Mouse (Mus musculus) embryo, embryonic 11 days (tissue): ENCODE measurements around the gene Btbd10.

ENCODE experiments used
- DNase-seq: peaks from one replicate; pipeline ENCODE4 v3.0.0-alpha.2; 2015

The Btbd10 gene

GRCm38 (mm10) chr7:113368746-113369619 lies at the start of gene Btbd10:
TSS of gene Btbd10 (minus strand) at chr7:113369392.
- DNase-seq, result peak; percentile 99

GRCm38 (mm10) chr7:113416536-113416935 lies 47.3 kb upstream of the Btbd10 start:
- no peak for DNase-seq

- DNase-seq, result no peak
Observed at GRCm38 (mm10) chr7:113415256-113415655, 46.1 kb upstream of the Btbd10 start.

- no peak for DNase-seq
Observed at GRCm38 (mm10) chr7:113408712-113409111, 39.5 kb upstream of the Btbd10 start.

GRCm38 (mm10) chr7:113398083-113398482 lies 28.9 kb upstream of the Btbd10 start:
- DNase-seq, result no peak

GRCm38 (mm10) chr7:113396661-113397060 lies 27.5 kb upstream of the Btbd10 start:
- DNase-seq, result no peak

GRCm38 (mm10) chr7:113391619-113392018 lies 22.4 kb upstream of the Btbd10 start:
- DNase-seq, result no peak

- DNase-seq, result no peak
Observed at GRCm38 (mm10) chr7:113388470-113388869, 19.3 kb upstream of the Btbd10 start, which contains the start of gene Pth. TSS of gene Pth (minus strand) at chr7:113388570.

GRCm38 (mm10) chr7:113377875-113378658 lies 8.9 kb upstream of the Btbd10 start:
- peak; percentile 84 for DNase-seq

GRCm38 (mm10) chr7:113372682-113373081 lies 3.5 kb upstream of the Btbd10 start:
- no peak for DNase-seq

- DNase-seq, result peak; percentile 85
Observed at GRCm38 (mm10) chr7:113369620-113370340, 588 bp upstream of the Btbd10 start.

- no peak for DNase-seq
Observed at GRCm38 (mm10) chr7:113367440-113367839, 1.8 kb downstream of the Btbd10 start.

- no peak for DNase-seq
Observed at GRCm38 (mm10) chr7:113349089-113349488, 20.1 kb downstream of the Btbd10 start.

GRCm38 (mm10) chr7:113347694-113348093 lies 21.5 kb downstream of the Btbd10 start:
- no peak for DNase-seq

GRCm38 (mm10) chr7:113347271-113347670 lies 21.9 kb downstream of the Btbd10 start:
- no peak for DNase-seq

- DNase-seq, result no peak
Observed at GRCm38 (mm10) chr7:113335250-113335649, 33.9 kb downstream of the Btbd10 start.

- DNase-seq, result no peak
Observed at GRCm38 (mm10) chr7:113334036-113334435, 35.2 kb downstream of the Btbd10 start.

GRCm38 (mm10) chr7:113320128-113320527 lies 49.1 kb downstream of the Btbd10 start:
- no peak for DNase-seq

GRCm38 (mm10) chr7:113311784-113312183 lies 57.4 kb downstream of the Btbd10 start:
- peak; percentile 73 for DNase-seq

GRCm38 (mm10) chr7:113310136-113310535 lies 59.1 kb downstream of the Btbd10 start:
- no peak for DNase-seq

GRCm38 (mm10) chr7:113297813-113298212 lies 71.4 kb downstream of the Btbd10 start:
- DNase-seq, result no peak

GRCm38 (mm10) chr7:113295077-113295890 lies 73.9 kb downstream of the Btbd10 start:
- DNase-seq, result peak; percentile 84
